Mouse (Mus musculus) thymus, adult 2 months (tissue): ENCODE measurements around the gene Slc17a4. TPM values are rescaled to one million over a fixed set of nuclear protein-coding genes. Genes with fewer than 3 reads are reported as not detected.

Experiments used
- DNase-seq: peaks from one replicate; pipeline ENCODE4 v3.0.0; 2021
- H3K27ac ChIP-seq: fragments of 200-500 bp; 2 replicates; pipeline ENCODE4 v1.5.1; 2012; ENCODE audit warnings: low read length, control low read depth; ENCODE audit not compliant: control insufficient read depth, insufficient read depth
- H3K27me3 ChIP-seq: fragments of 200-500 bp; 2 replicates; pipeline ENCODE4 v1.6.1; 2012; ENCODE audit warnings: mild to moderate bottlenecking, low read length, moderate library complexity, mixed read lengths; ENCODE audit not compliant: control insufficient read depth, insufficient read depth
- H3K36me3 ChIP-seq: fragments of 200-500 bp; 2 replicates; pipeline ENCODE4 v1.6.1; 2012; ENCODE audit warnings: mild to moderate bottlenecking, low read length, moderate library complexity; ENCODE audit not compliant: control insufficient read depth, insufficient read depth
- H3K4me1 ChIP-seq: fragments of 200-500 bp; replicated peaks from 2 replicates; pipeline ENCODE4 v1.6.1; 2012; ENCODE audit warnings: low read length; ENCODE audit not compliant: control insufficient read depth, insufficient read depth
- H3K4me3 ChIP-seq: fragments of 200-500 bp; 2 replicates; pipeline ENCODE4 v1.5.1; 2012; ENCODE audit warnings: mild to moderate bottlenecking, low read length, control low read depth, moderate library complexity; ENCODE audit not compliant: control insufficient read depth, insufficient read depth
- CTCF ChIP-seq: fragments of 200-500 bp; IDR thresholded peaks from 2 replicates; pipeline ENCODE4 v1.5.1; 2012; ENCODE audit warnings: mild to moderate bottlenecking, control low read depth, low read length, moderate library complexity, borderline replicate concordance; ENCODE audit not compliant: control insufficient read depth, poor library complexity, insufficient read depth; ENCODE audit errors: extremely low read depth
- POLR2A ChIP-seq: fragments of 200-500 bp; IDR thresholded peaks from 2 replicates; pipeline ENCODE4 v1.6.1; 2012; ENCODE audit warnings: mild to moderate bottlenecking, low read length, control low read depth, moderate library complexity; ENCODE audit not compliant: control insufficient read depth, poor library complexity, insufficient read depth; ENCODE audit errors: extremely low read depth
- WGBS: fragments of 180-500 bp; shearing (Covaris S2); methylation state at CpG from one replicate; pipeline ENCODE4 v1.1.7; 2018; 5-methylcytosine and 5-hydroxymethylcytosine counted together
- polyA plus RNA-seq: library from polyadenylated mRNA; depleted of rRNA; stranded (reverse); fragments of >200 nt; gene quantifications from 2 replicates; pipeline ENCODE4 v1.2.3, GENCODE M21; 2012; rRNA removed

The Slc17a4 gene
- 0.16 and 0.27 TPM in 2 replicates for polyA plus RNA-seq

DNA sequence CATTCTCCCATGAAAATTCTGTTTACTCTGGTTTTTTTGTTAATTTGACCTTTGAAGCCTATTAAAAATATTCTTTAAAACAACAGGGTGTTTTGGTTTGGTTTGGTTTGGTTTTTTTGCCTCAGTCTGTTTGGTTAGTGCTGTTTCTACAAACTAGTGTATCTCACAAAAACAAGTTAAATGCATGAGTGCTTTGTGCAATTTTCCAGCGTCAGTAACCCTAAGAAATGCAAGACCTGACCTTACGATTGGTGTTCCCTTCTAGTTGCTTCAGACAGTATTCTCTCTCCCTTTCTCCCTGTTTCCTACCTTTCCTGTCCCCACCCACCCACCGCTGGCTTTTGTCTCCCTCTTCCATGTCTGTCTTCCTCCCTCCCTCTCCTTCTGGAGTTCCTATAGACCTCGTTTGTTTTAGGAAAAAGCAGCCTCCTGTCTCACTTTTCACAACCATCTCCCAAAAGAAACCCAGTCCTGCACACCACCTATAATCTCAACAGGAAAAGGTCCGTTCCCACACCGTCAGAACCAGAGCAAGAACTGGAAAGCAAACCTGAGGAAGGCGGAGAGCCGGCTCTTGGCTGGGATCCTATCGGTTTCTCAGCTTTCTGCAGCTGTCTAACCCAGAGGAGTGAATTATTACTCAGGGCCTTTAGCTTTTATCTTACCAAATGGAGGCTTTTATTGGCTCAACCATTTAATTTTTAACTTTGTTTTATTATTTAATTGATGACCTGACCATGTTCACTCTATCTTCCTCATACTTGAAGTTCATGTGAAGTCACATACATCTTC lies at the start of gene Slc17a4:
Gene Slc17a4, minus strand, starts transcription at position 634 of the 792 bp plus-strand sequence.
- Histone ChIP-seq H3K36me3 (no peaks in the 10 kb centered on the region), H3K27ac (no peak within 1 kb of the TSS), H3K4me1 (peaks cover 8% of the 10 kb centered on the region), H3K4me3 (no peak within 1 kb of the TSS), H3K27me3 (no peaks in the 10 kb centered on the region)
- TF ChIP-seq CTCF: no peak
- no peak for TF ChIP-seq POLR2A
- no peak for DNase-seq
- WGBS: 90% methylated on average over 9 of the region's 9 CpGs

DNA sequence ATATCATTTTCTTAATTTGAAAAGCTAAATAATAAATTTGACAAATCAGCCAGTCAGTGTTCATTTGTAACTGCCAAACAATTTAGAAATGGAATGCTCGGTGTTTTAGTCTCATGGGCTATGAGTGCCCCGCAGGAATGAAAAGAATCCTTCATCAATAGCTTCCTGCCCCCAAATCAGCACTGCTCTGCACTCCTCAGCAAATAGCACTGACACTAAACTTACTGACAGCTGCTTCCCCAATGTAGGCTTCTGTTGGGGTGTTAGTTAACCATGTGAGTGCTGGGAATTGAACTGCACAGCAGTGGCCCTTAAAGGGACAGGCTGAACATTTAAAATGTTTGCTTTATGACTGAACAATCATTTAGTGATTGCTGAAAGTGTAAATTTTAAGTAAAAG lies 45.0 kb upstream of the Slc17a4 start:
- H3K4me1 ChIP-seq: no peaks in the 10 kb centered on the region
- TF ChIP-seq CTCF: no peak
- no peaks in the 10 kb centered on the region for H3K27me3 ChIP-seq
- H3K36me3 ChIP-seq: no peaks in the 10 kb centered on the region
- 54% methylated on average over 2 of the region's 2 CpGs for WGBS
- DNase-seq: no peak
- H3K27ac ChIP-seq: no peak overlapping the region
- no peak overlapping the region for H3K4me3 ChIP-seq

DNA sequence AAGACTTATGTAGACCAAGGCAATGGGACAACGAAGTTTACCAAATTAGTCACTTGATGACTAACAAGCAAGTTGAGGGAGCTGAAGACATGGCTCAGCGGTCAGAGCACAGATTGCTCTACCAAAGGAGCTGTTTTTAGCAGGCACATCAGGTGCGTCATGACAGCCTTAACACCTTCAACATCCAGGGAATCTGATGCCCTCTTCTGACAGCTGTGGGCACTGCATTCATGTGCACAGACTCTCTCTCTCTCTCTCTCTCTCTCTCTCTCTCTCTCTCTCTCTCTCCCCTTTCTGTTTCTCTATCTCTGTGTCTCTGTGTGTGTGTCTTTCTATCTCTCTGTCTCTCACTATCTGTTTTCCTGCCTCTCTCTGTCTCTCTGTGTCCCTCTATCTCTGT lies 36.1 kb upstream of the Slc17a4 start:
- Histone ChIP-seq H3K4me3 (no peak overlapping the region), H3K27me3 (no peaks in the 10 kb centered on the region), H3K27ac (no peak overlapping the region), H3K36me3 (no peaks in the 10 kb centered on the region), H3K4me1 (no peaks in the 10 kb centered on the region)
- DNase-seq: peak; percentile 29
- no peak for TF ChIP-seq CTCF
- no peak for TF ChIP-seq POLR2A
- 50% methylated on average over 3 of the region's 3 CpGs for WGBS

DNA sequence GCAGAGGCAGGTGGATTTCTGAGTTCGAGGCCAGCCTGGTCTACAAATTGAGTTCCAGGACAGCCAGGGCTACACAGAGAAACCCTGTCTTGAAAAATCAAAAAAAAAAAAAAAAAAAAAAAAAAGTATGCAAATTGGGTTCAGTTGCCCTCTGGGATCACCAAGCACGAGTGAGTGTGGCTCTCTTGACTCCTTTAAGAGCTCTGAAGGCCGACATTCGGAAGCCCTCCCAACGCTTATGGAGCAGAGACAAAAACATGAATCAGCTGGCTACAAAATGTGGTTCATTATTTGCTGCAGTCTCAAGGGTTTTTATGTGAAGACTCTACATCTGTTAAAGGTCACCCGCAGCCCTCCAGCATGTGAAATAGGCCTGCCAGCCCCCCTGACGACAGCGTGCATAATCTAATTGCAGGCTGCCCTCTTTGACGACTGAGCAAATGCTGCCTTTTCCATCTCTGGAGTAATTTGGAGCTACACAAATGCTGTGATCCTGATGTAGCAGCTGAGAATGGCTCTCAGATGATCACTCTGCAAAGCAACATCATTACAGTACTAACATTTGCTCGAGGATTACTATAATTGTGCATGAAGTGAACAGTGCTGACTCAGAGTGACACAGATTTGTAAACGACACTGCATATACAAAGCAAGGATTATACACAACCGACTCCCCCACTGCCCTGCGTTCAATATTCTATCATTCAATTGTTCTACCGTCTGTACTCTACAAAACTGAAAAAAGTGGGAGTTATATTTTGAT lies 34.9 kb upstream of the Slc17a4 start:
- H3K27me3 ChIP-seq: no peaks in the 10 kb centered on the region
- 87% methylated on average over 14 of the region's 14 CpGs for WGBS
- H3K4me3 ChIP-seq: no peak overlapping the region
- no peaks in the 10 kb centered on the region for H3K36me3 ChIP-seq
- no peak for TF ChIP-seq CTCF
- no peak for TF ChIP-seq POLR2A
- DNase-seq: no peak
- no peaks in the 10 kb centered on the region for H3K4me1 ChIP-seq
- H3K27ac ChIP-seq: no peak overlapping the region

DNA sequence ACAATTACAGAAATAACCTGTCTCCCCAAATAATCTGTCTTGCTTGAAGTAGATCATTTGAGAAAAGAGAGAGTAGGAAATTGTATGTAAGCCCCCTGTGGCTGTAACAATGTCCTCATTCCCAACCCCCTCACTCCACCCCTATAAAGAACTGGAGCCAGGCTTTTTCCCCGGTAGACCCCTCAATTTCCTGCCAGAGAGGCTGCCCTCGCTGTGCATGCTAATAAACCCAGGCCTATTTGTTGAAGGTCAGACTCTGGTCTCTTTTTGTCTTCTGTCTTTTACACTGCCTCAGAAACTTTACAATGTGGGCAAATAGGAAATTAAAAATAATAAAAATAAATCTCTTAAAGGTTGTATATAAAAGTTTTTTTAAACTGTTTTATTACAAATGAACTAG lies 31.4 kb upstream of the Slc17a4 start:
- no peak overlapping the region for H3K27ac ChIP-seq
- DNase-seq: no peak
- H3K4me3 ChIP-seq: no peak overlapping the region
- WGBS: 90% methylated on average over 2 of the region's 2 CpGs
- no peaks in the 10 kb centered on the region for H3K27me3 ChIP-seq
- no peak for TF ChIP-seq POLR2A
- no peak for TF ChIP-seq CTCF
- H3K36me3 ChIP-seq: no peaks in the 10 kb centered on the region
- H3K4me1 ChIP-seq: no peaks in the 10 kb centered on the region

DNA sequence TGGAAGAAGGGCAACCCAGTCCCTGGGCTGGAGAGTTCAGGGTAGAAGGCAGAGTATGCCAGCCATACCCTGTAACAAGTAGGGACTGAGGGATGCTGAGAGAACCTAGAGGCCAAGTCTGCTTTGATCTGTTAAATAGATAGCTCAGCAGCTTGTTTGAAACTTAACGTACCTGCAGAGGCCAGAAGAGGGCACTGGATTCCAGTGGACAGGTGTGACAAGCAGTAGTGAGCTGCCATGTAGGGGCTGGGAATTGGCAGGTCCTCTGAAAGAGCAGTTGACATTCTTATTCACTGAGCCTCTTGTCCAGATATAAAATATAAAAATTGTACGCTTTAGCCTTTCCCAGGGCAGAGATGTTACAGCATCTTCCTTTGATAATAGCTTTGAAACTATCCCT lies 28.1 kb upstream of the Slc17a4 start:
- no peak overlapping the region for H3K4me3 ChIP-seq
- no peak overlapping the region for H3K27ac ChIP-seq
- no peak for DNase-seq
- H3K4me1 ChIP-seq: no peaks in the 10 kb centered on the region
- no peaks in the 10 kb centered on the region for H3K36me3 ChIP-seq
- no peak for TF ChIP-seq POLR2A
- WGBS: 80% methylated on average over 2 of the region's 2 CpGs
- H3K27me3 ChIP-seq: no peaks in the 10 kb centered on the region

DNA sequence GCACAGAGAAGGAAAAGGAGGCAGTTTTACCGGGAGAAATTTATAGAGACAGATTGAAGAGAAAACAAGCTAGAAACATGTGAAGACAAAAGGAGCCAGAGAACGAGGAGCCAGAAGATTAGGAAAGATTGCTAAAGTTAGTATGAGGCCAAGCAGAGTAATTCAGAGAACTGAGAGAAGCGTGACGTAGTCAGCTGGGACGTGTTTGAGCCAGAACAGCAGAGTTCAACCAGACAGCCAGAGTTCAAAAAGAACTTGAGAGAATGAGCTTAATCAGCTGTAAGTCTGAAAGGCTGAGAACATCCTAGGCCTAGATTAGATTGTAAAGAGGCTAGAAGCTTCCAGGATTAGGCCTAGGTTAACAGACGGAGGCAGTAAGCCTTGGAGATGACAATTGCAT lies 25.5 kb upstream of the Slc17a4 start:
- DNase-seq: no peak
- Histone ChIP-seq H3K27me3 (no peaks in the 10 kb centered on the region), H3K4me1 (no peaks in the 10 kb centered on the region), H3K4me3 (no peak overlapping the region), H3K27ac (no peak overlapping the region), H3K36me3 (no peaks in the 10 kb centered on the region)
- no peak for TF ChIP-seq POLR2A
- no peak for TF ChIP-seq CTCF
- 82% methylated on average over 6 of the region's 6 CpGs for WGBS
